Mouse (Mus musculus) thymus, postnatal 10 days (tissue): ENCODE measurements around the gene Insyn1.

ENCODE experiments used
- DNase-seq, 2 experiments: peaks; one replicate each; pipeline ENCODE4 v3.0.0; 2021; ENCODE audit warnings: low spot score in 2 of 2

Gene Insyn1

DNA sequence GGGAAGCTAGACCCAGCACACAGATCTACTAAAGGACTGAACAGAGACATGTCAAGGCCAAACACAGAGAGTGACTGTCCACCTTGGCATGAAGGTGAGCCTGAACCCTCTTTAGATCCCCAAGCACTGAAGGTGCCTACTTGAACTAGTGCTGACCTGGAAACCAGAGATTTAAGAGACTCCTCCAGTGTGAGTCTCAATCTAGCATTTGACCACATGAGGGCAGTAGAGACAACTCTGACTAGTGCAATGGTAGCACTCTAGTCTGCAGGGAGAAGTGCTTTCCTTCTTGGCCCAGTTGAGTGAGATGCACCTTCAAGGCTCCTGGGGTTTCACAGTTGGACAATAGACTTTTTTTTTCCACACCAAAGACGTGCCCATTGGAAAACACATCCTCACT, 46.4 kb downstream of the Insyn1 start:
- DNase-seq = peak; percentile 38 to 76

DNA sequence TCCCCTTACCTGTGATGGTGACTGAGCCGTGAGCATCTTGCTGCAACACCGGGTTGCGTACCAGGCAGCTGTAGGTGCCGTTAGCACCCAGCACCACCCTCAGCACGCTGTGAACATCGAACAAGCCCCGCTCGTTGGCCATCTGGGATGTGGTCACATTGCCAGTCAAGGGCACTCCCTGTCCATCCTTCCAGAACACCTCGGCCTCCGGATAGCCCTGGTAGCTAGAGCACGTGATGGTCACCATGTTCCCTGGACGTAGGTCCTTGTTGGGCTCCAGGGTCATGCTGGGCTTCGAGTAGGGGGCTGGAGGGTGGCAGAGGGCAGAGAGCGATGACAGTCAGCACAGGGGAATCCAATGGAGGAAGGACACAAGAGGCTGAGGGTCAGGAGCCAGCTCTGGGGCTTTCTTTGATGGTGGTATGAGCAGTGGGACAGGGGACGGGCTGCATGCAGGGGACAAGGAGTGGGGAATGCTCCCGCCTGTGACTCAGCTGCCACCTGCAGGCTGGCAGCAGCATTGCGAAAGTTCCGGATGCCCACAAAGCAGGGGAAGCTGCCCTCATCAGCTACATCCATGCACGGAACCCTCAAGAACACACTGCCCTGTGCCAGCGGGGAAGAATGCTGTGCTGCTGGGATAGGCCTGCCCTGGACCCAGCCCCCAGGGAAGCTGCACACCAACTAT, 47.2 kb downstream of the Insyn1 start:
- peak in 1 of 2 experiments; percentile 55 for DNase-seq

DNA sequence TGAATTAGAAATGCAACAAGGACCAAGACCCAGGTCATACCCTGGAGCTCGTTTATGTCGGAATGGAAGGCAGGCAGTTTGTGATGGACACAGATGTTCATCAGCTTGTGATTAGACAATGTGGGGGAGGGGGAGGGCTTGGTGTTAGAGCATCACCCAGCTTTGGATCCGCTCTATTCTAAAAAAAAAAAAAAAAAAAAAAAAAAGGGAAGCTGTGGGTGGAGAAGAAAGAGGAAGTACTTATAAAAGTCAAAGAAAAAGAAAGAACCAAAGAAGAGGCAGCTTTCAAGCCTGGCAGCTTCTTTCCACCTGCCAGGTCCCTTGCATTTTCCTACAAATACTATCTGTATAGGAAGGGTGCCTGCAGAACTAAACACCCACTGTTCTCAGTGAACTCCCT, 49.4 kb downstream of the Insyn1 start:
- DNase-seq = no peak

DNA sequence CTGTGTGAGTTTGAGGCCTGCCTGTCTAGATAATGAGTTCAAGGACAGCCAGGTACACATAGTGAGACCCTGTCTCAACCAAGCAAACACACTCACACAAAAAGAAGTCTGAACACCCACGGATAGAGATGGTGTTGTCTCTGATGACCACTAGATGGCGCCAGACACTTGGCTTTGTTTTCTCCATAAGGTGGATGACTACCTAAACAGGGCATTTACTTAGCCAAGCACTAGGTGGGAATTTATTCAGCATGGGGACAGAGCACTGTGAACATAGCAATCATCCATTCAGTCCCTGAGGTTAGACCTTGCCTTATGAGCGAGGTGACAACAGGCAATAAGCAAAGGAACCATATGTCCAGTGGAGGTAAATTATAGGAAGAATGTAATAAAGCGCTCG, 51.5 kb downstream of the Insyn1 start:
- DNase-seq = peak; percentile 29 to 62

DNA sequence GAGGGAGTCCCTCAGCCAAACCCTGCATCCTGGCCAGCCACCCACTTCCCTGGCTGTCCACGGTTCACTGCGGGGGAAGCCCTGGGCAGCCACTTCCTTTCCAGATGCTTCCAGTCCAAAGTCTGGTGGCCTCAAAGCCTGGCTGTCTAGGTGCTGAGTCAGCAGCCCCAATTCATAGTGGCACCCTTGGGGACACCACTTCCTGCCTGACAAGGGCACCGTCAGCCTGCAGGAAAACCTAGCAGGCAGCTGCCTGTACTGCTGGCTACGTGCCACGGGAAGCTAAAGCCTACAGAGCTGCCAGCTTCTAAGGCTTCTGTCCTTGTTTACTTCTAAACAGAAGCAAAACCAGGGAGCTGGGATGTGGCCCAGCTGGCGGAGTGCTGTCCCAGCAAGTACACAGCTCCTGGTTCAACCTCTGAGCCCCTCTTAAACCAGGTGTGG, 53.5 kb downstream of the Insyn1 start:
- DNase-seq = peak; percentile 77 to 78

DNA sequence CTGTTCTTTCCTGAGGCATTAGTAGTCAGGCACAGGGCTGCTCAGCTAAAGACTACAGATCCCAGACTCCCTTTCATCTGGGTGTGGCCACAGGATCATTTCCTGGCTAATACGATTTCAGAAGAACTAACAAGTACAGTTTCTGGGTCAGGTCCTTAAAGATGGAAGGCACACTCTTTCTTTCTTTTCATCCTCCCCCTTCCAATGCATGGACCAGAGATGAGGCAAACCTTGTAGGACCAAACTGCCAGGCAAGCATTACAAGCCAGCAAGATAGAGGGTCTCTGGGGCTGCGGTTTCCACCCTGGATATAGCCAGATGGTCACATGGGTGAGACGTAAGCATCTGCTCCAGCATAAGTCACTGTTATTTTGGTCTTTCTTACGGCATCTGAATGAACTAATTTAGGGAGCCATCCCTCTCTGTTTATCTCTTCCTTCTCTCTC, 56.5 kb downstream of the Insyn1 start:
- no peak for DNase-seq

DNA sequence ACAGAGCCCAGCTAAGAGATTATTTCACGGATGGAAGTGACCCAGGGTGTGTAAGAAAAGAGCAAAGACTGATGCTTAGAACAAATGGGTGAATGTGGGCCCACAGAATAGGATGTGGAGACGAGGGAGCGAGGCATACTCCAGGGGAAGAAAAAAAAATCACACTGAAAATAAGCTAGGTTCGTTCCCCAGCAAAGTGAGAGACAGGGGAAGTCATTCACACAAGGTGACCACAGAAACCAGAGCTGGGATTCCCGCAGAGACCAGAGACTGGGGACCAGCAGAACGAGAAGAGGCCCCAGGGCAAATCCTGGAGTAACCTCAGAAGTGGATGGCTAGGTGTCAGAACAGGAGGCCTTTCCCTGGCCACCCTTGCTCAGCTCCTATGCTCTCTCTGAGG, 57.0 kb downstream of the Insyn1 start:
- DNase-seq = no peak

DNA sequence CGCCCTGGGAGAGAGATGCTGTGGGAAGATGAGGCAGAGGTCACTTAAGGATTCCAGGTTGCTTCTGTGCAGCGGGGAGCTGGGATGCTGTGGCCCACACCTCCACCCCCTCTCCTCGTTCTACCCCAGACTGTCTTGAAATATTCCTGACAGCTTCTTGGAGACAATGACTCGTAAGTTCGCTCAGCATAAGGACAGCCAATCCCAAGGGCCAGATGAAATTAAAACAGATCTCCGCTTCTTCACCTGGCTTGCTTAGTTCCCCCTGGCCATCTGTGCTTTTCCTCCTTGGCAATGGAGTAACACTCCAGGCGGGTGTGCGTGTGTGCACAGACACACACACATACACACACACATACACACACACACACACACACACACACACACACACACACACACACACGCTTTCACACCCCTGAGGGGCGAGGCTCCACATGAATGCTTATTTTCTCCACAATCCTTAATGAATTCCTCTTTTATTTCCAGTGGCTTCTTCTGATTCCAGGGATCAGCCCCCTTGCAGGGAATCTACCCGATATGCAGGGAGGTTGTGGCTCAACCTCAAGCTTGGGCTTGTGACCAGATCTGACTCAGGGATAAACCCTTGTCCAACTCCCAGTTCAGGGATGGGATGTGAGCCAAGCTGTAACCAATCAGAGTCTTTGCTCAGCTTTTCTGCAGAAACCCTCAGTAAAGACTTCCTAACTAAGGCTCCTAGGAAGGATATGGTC, 58.4 kb downstream of the Insyn1 start:
- no peak for DNase-seq

DNA sequence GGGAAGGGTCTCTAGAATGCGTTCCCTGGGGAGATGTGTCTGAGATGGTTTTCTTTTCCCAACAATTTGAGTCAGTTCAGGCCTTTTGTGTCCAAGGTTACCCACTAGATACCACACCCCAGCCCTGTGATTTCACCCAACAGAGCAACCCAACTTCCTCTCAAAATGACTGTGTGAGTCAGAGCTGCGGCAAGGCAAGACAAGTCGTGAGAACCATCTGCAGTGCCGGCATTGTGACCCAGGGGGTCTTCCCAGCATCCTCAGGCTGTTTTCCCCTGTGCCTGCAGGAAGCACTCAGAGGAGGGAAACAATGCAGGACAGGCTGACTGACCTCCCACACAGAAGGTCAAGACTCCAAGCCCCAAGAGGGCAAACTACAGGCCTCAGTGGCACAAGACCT, 60.5 kb downstream of the Insyn1 start:
- DNase-seq = no peak
